Mouse (Mus musculus) heart, embryonic 11.5 days (tissue): ENCODE measurements around the gene Slc6a5. TPM values are rescaled to one million over a fixed set of nuclear protein-coding genes. Genes with fewer than 3 reads are reported as not detected.

Experiments used
- ATAC-seq: fragments of 200-750 bp; cut with Nextera tagmentation; replicated peaks from 2 replicates; pipeline ENCODE4 v1.8.0; 2017; ENCODE audit warnings: moderate library complexity; ENCODE audit not compliant: insufficient number of reproducible peaks, low FRiP score, low TSS enrichment
- H3K27ac ChIP-seq: fragments of 300-500 bp; sonication (generic); 2 replicates; pipeline ENCODE4 v1.5.1; 2014; ENCODE audit warnings: mild to moderate bottlenecking, low read depth, low read length
- H3K27me3 ChIP-seq: fragments of 300-500 bp; sonication (generic); 2 replicates; pipeline ENCODE4 v1.6.1; 2014; ENCODE audit warnings: mild to moderate bottlenecking, low read length, mixed read lengths; ENCODE audit not compliant: control insufficient read depth, insufficient read depth
- H3K36me3 ChIP-seq: fragments of 300-500 bp; sonication (generic); 2 replicates; pipeline ENCODE4 v1.6.1; 2014; ENCODE audit warnings: mild to moderate bottlenecking, low read length, moderate library complexity, mixed read lengths; ENCODE audit not compliant: control insufficient read depth, insufficient read depth
- H3K4me1 ChIP-seq: fragments of 300-500 bp; sonication (generic); 2 replicates; pipeline ENCODE4 v1.6.1; 2014; ENCODE audit warnings: low read length; ENCODE audit not compliant: control insufficient read depth, insufficient read depth
- H3K4me2 ChIP-seq: fragments of 300-500 bp; sonication (generic); 2 replicates; pipeline ENCODE4 v1.6.1; 2014; ENCODE audit warnings: mild to moderate bottlenecking, moderate library complexity
- H3K4me3 ChIP-seq: fragments of 300-500 bp; sonication (generic); 2 replicates; pipeline ENCODE4 v1.5.1; 2014; ENCODE audit warnings: low read depth, low read length
- H3K9ac ChIP-seq: fragments of 300-500 bp; sonication (generic); 2 replicates; pipeline ENCODE4 v1.6.1; 2014; ENCODE audit warnings: mild to moderate bottlenecking, low read depth, low read length, moderate library complexity
- H3K9me3 ChIP-seq: fragments of 300-500 bp; sonication (generic); replicated peaks from 2 replicates; pipeline ENCODE4 v1.6.1; 2016; ENCODE audit warnings: low read length; ENCODE audit not compliant: control insufficient read depth
- WGBS: fragments of 180-500 bp; shearing (Covaris S2); extraction: QIAGEN DNeasy Blood & Tissue Kit; methylation state at CpG from one replicate; pipeline ENCODE4 v1.1.7; 2014; ENCODE audit not compliant: insufficient replicate concordance; 5-methylcytosine and 5-hydroxymethylcytosine counted together
- polyA plus RNA-seq: library from polyadenylated mRNA; unstranded; fragments of >200 nt; fragmentation: Nextera tagmentation; extraction: Ambion mirVana; gene quantifications from 2 replicates; pipeline ENCODE4 v1.2.1, GENCODE M21; 2014

Slc6a5 gene
- polyA plus RNA-seq, result not detected in 2 replicates

- no peaks in the 10 kb centered on the region for H3K9me3 ChIP-seq
- no peak within 1 kb of the TSS for H3K4me3 ChIP-seq
- H3K4me2 ChIP-seq, result no peak within 1 kb of the TSS
- ATAC-seq, result no peak
- H3K9ac ChIP-seq, result no peak within 1 kb of the TSS
- no peaks in the 10 kb centered on the region for H3K4me1 ChIP-seq
- peaks cover 98% of the 10 kb centered on the region for H3K27me3 ChIP-seq
- 2% methylated on average over 15 of the region's 15 CpGs for WGBS
- H3K27ac ChIP-seq, result no peak within 1 kb of the TSS
- no peaks in the 10 kb centered on the region for H3K36me3 ChIP-seq
These were observed at the start of gene Slc6a5 for GRCm38 (mm10) chr7:49909850-49910249. Slc6a5 (plus strand) TSS chr7:49910146.

GRCm38 (mm10) chr7:49861196-49861595, 48.8 kb upstream of the Slc6a5 start:
- H3K4me1 ChIP-seq, result no peaks in the 10 kb centered on the region
- WGBS, result 98% methylated on average over 2 of the region's 2 CpGs
- H3K27me3 ChIP-seq, result no peaks in the 10 kb centered on the region
- no peak overlapping the region for H3K4me3 ChIP-seq
- no peak overlapping the region for H3K4me2 ChIP-seq
- no peaks in the 10 kb centered on the region for H3K9me3 ChIP-seq
- H3K27ac ChIP-seq, result no peak overlapping the region
- ATAC-seq, result no peak
- no peaks in the 10 kb centered on the region for H3K36me3 ChIP-seq
- H3K9ac ChIP-seq, result no peak overlapping the region

- WGBS, result 64% methylated on average over 3 of the region's 3 CpGs
- Histone ChIP-seq H3K36me3 (no peaks in the 10 kb centered on the region), H3K4me3 (no peak overlapping the region), H3K27me3 (no peaks in the 10 kb centered on the region), H3K27ac (no peak overlapping the region), H3K9ac (no peak overlapping the region), H3K9me3 (no peaks in the 10 kb centered on the region), H3K4me1 (no peaks in the 10 kb centered on the region), H3K4me2 (no peak overlapping the region)
- no peak for ATAC-seq
These were observed 46.2 kb upstream of the Slc6a5 start for GRCm38 (mm10) chr7:49863753-49864152.

GRCm38 (mm10) chr7:49869656-49870055, 40.3 kb upstream of the Slc6a5 start:
- H3K36me3 ChIP-seq, result no peaks in the 10 kb centered on the region
- H3K27ac ChIP-seq, result no peak overlapping the region
- no peak for ATAC-seq
- H3K4me3 ChIP-seq, result no peak overlapping the region
- no peak overlapping the region for H3K9ac ChIP-seq
- no peaks in the 10 kb centered on the region for H3K9me3 ChIP-seq
- no peak overlapping the region for H3K4me2 ChIP-seq
- H3K27me3 ChIP-seq, result no peaks in the 10 kb centered on the region
- H3K4me1 ChIP-seq, result no peaks in the 10 kb centered on the region
- WGBS, result 61% methylated on average over 5 of the region's 5 CpGs

- Histone ChIP-seq H3K4me3 (no peak overlapping the region), H3K9ac (no peak overlapping the region), H3K27me3 (no peaks in the 10 kb centered on the region), H3K27ac (no peak overlapping the region), H3K36me3 (no peaks in the 10 kb centered on the region), H3K9me3 (no peaks in the 10 kb centered on the region), H3K4me1 (no peaks in the 10 kb centered on the region), H3K4me2 (no peak overlapping the region)
- ATAC-seq, result no peak
- WGBS, result 60% methylated on average over 3 of the region's 3 CpGs
These were observed 39.7 kb upstream of the Slc6a5 start for GRCm38 (mm10) chr7:49870276-49870675.

- Histone ChIP-seq H3K36me3 (no peaks in the 10 kb centered on the region), H3K4me3 (no peak overlapping the region), H3K9me3 (no peaks in the 10 kb centered on the region), H3K9ac (no peak overlapping the region), H3K4me2 (no peak overlapping the region), H3K27me3 (no peaks in the 10 kb centered on the region), H3K27ac (no peak overlapping the region), H3K4me1 (peaks cover 2% of the 10 kb centered on the region)
- no peak for ATAC-seq
- WGBS, result 69% methylated on average over 5 of the region's 5 CpGs
These were observed 32.6 kb upstream of the Slc6a5 start for GRCm38 (mm10) chr7:49877307-49877706.

GRCm38 (mm10) chr7:49879051-49879450, 30.9 kb upstream of the Slc6a5 start:
- no peak overlapping the region for H3K9ac ChIP-seq
- no peak for ATAC-seq
- H3K27ac ChIP-seq, result no peak overlapping the region
- 81% methylated on average over 13 of the region's 13 CpGs for WGBS
- H3K9me3 ChIP-seq, result no peaks in the 10 kb centered on the region
- H3K27me3 ChIP-seq, result no peaks in the 10 kb centered on the region
- H3K4me1 ChIP-seq, result peaks cover 7% of the 10 kb centered on the region
- H3K4me3 ChIP-seq, result no peak overlapping the region
- H3K36me3 ChIP-seq, result no peaks in the 10 kb centered on the region
- no peak overlapping the region for H3K4me2 ChIP-seq

GRCm38 (mm10) chr7:49879998-49880707, 29.8 kb upstream of the Slc6a5 start:
- WGBS, result 70% methylated on average over 8 of the region's 8 CpGs
- ATAC-seq, result no peak

GRCm38 (mm10) chr7:49882288-49882687, 27.7 kb upstream of the Slc6a5 start:
- Histone ChIP-seq H3K27ac (no peak overlapping the region), H3K9ac (no peak overlapping the region), H3K27me3 (no peaks in the 10 kb centered on the region), H3K9me3 (no peaks in the 10 kb centered on the region), H3K4me1 (peaks cover 7% of the 10 kb centered on the region), H3K36me3 (no peaks in the 10 kb centered on the region), H3K4me2 (peak overlapping the region; percentile 33), H3K4me3 (no peak overlapping the region)
- 29% methylated on average over 4 of the region's 4 CpGs for WGBS
- no peak for ATAC-seq

More at GRCm38 (mm10) chr7:49879998-49880707, 29.8 kb upstream of the Slc6a5 start:
- H3K4me1 ChIP-seq, result peaks cover 7% of the 10 kb centered on the region
- no peaks in the 10 kb centered on the region for H3K27me3 ChIP-seq
- H3K4me3 ChIP-seq, result no peak overlapping the region
- no peak overlapping the region for H3K9ac ChIP-seq
- no peaks in the 10 kb centered on the region for H3K9me3 ChIP-seq
- H3K27ac ChIP-seq, result no peak overlapping the region
- no peak overlapping the region for H3K4me2 ChIP-seq
- no peaks in the 10 kb centered on the region for H3K36me3 ChIP-seq
